Mouse (Mus musculus) G1E (cell line): ENCODE results near the gene Specc1l.

Experiments
- CTCF ChIP-seq: IDR thresholded peaks from 2 replicates; pipeline ENCODE4 v1.5.1; 2012; ENCODE audit warnings: low read depth, low read length, inconsistent platforms, mixed read lengths
- GATA1 ChIP-seq: IDR thresholded peaks from 2 replicates; pipeline ENCODE4 v1.6.1; 2012; ENCODE audit warnings: borderline replicate concordance, low read length, inconsistent platforms, mixed read lengths
- TAL1 ChIP-seq: conservative IDR thresholded peaks from 2 replicates; pipeline ENCODE4 v1.6.1; 2012; ENCODE audit warnings: low read depth, low read length, inconsistent platforms, mixed read lengths

DNA sequence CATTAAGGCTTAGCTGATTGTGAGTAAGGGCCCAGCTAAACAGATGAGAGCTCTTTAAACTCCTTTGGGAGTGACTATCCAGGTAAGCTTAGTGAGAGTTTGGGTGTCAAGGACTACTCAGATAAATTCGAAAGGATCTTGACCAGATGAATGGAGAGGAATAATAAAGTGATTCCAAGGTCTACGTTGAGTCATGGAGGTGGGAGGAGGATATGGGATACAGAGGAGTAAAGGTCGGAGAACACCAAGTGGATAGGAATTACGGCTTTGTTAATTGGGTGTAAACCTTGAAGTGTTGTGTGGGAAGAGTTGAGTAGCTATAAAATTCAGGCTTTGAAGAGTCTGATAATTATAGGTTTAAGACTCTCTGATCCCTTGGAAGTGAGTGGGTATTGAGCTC lies 5.7 kb upstream of the Specc1l start:
- TF ChIP-seq CTCF, result no peak
- no peak for TF ChIP-seq TAL1
- no peak for TF ChIP-seq GATA1
